Mouse (Mus musculus) heart, adult 18-20 months (tissue): Measurements from ENCODE around the gene Cox8b. TPM values are rescaled to one million over a fixed set of nuclear protein-coding genes. Genes with fewer than 3 reads are reported as not detected.
"Not testable (repeated sequence)": the region's sequence is repeated elsewhere in the genome, so short reads cannot be mapped to it uniquely, and the experiment has no call there.

ENCODE experiments used
- DNase-seq, 2 experiments: peaks; one replicate each; pipeline ENCODE4 v3.0.0; 2021 to 2022; ENCODE audit warnings: mixed read lengths in 1 of 2
- total RNA-seq, 2 experiments: library from RNA; stranded (reverse); gene quantifications; 2 replicates each; pipeline ENCODE4 v1.2.3; 2021

The Cox8b gene
- total RNA-seq, 2 experiments from 2014 or later = 3,201 to 3,214 TPM

- DNase-seq = no peak
Measured at GRCm38 (mm10) chr7:140914031-140914690, 13.9 kb upstream of the Cox8b start.

GRCm38 (mm10) chr7:140912846-140913482, 12.7 kb upstream of the Cox8b start:
- DNase-seq = no peak

- DNase-seq = no peak
Measured at GRCm38 (mm10) chr7:140912293-140912692, 12.0 kb upstream of the Cox8b start.

GRCm38 (mm10) chr7:140908634-140909107, 8.4 kb upstream of the Cox8b start:
- peak; percentile 82 to 92 for DNase-seq

GRCm38 (mm10) chr7:140908181-140908580, 7.9 kb upstream of the Cox8b start:
- no peak for DNase-seq

GRCm38 (mm10) chr7:140907697-140908096, 7.5 kb upstream of the Cox8b start:
- DNase-seq = no peak

- DNase-seq = no peak
Measured at GRCm38 (mm10) chr7:140907131-140907530, 6.9 kb upstream of the Cox8b start.

GRCm38 (mm10) chr7:140905642-140906081, 5.4 kb upstream of the Cox8b start:
- DNase-seq = no peak

- peak; percentile 70 to 92 for DNase-seq
Measured at GRCm38 (mm10) chr7:140903212-140903611, 3.0 kb upstream of the Cox8b start.

- peak; percentile 34 to 40 for DNase-seq
Measured at GRCm38 (mm10) chr7:140902036-140902875, 2.0 kb upstream of the Cox8b start.

GRCm38 (mm10) chr7:140899121-140899520, 1.1 kb downstream of the Cox8b start:
- DNase-seq = peak in 1 of 2 experiments; percentile 44

GRCm38 (mm10) chr7:140897863-140898262, 2.4 kb downstream of the Cox8b start:
- DNase-seq = no peak

- no peak for DNase-seq
Measured at GRCm38 (mm10) chr7:140894611-140895010, 5.6 kb downstream of the Cox8b start.

- no peak for DNase-seq
Measured at GRCm38 (mm10) chr7:140894031-140894430, 6.2 kb downstream of the Cox8b start.

GRCm38 (mm10) chr7:140890636-140891035, 9.6 kb downstream of the Cox8b start:
- not testable (repeated sequence) for DNase-seq

- no peak for DNase-seq
Measured at GRCm38 (mm10) chr7:140882469-140882803, 17.8 kb downstream of the Cox8b start.

GRCm38 (mm10) chr7:140881696-140882468, 18.4 kb downstream of the Cox8b start, which contains the start of the genes Psmd13 and Sirt3:
Gene Psmd13 (plus strand): TSS chr7:140881968.
Gene Sirt3 (minus strand): TSS chr7:140882309.
- peak; percentile 96 for DNase-seq

GRCm38 (mm10) chr7:140880865-140881515, 19.3 kb downstream of the Cox8b start:
- DNase-seq = no peak

GRCm38 (mm10) chr7:140880419-140880818, 19.8 kb downstream of the Cox8b start:
- no peak for DNase-seq

GRCm38 (mm10) chr7:140879355-140879754, 20.9 kb downstream of the Cox8b start:
- no peak for DNase-seq

- DNase-seq = no peak
Measured at GRCm38 (mm10) chr7:140877364-140877763, 22.9 kb downstream of the Cox8b start.
